Mouse (Mus musculus): ENCODE data around the gene Pla2g15.

GRCm38 (mm10) chr8:106150653-106151000, 428 bp downstream of the Pla2g15 start:
- TF ChIP-seq POLR2A (IDR thresholded peaks at IDR 0.05; ENCODE audit: low read depth, low read length) (no peak), CTCF (conservative IDR thresholded peaks at IDR 0.05; ENCODE audit: insufficient read depth, insufficient read length, low read depth, low read length) (no peak)
